Mouse (Mus musculus) spleen, postnatal 10 days (tissue): Measurements from ENCODE around the gene Trp53tg5.
A peak's percentile ranks its signal among the peaks of the same experiment; 100 is the strongest.

Source experiments
- DNase-seq, 2 experiments: peaks; one replicate each; pipeline ENCODE4 v3.0.0; 2021 to 2022; ENCODE audit warnings: low spot score in 2 of 2

Gene Trp53tg5

DNA sequence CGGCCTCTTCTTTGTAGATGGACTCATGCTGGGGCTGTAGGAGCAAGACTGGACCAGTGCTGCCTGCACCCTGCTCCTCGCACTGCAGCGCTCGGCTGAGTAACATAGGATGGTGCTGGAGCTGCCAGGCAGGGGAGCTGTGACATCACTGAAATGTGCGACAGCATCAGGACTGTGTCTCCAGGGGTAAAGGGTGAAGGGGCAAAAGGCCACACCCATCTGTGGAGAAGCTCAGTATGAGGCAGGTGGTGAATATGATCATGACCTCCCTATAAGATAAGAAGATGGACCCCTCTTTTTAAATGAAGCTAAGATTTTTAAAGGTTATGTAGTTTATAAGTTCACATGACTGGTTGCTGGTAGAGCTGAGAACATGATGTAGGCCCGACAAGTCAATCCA is at the start of gene Trp53tg5:
Trp53tg5 (minus strand) TSS at position 101 of the 400 bp plus-strand sequence.
- no peak for DNase-seq

DNA sequence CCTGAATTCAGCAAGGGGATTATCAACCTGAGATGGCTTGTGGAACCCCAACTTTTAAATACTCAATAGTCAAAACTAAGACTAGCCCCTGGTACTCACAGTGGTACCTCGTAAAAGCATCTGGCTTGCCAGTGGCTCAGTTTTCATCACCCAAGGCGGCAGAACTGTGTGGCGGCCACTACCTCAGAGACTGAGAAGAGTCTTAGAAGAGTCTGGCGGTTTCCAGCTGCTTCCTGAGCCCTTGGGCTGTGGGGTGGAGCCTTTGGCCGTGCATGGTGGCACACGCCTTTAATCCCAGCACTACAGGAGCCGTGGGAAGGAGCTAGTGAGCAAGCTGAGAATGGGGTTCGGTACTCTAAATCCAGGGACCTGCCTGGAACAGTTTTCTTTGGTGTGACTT is 48.8 kb upstream of the Trp53tg5 start:
- peak in 1 of 2 experiments; percentile 33 for DNase-seq

DNA sequence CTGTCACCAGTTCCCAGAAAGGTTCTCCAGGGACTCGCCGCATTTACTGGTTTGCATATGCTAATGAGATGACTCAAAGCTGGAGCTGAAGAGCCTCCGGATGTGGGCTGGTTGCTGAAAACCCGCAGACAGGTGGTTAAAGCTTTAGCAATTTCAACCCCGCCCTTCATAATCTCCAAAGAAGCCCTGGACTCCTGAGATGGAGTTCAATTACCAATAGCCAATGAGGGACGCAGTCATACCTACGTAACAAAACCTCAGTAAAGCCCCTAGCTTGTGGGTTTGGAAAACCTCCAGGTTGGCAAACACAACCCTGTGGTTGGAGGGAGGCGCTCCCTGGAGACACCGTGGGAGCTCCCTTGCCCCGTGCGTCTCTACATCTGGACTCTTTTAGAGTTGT is 48.3 kb upstream of the Trp53tg5 start:
- peak; percentile 20 to 63 for DNase-seq

DNA sequence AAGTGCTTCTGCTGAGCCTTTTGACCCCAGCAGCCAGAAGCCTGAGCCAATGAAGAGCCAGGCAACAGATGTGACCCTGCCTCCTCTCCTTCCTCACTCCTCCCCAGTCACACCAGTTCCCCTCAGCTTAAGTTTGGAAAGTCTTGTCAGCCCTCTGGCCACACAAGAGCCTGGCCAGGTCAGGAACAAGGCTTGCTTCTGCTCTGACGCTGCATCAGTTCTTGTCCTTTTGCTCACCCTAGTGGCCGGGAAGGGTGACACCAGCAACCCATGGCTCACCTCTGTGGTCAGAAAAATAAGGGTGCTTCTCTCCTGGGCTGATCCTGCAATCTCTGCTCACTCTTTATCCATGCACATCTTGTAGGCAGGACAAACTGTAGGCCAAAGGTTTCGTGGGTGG is 47.3 kb upstream of the Trp53tg5 start:
- peak; percentile 26 to 65 for DNase-seq

DNA sequence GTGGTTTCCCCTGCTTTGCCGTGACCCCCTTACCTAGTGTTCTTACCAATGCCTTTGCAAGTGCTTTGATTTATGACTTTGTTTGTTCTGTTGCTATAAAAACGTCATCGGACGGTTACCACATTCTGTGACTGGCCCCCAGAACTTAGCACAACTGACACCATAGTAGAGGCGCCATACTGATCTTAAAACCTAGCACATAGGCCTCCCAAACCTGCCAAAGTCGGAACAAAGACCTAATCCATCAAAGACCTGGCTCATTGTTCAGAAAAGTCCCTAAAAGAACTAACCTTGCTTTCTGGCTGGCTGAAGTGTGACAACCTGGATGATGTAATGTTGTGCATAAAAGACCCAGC is 45.6 kb upstream of the Trp53tg5 start:
- no peak for DNase-seq

DNA sequence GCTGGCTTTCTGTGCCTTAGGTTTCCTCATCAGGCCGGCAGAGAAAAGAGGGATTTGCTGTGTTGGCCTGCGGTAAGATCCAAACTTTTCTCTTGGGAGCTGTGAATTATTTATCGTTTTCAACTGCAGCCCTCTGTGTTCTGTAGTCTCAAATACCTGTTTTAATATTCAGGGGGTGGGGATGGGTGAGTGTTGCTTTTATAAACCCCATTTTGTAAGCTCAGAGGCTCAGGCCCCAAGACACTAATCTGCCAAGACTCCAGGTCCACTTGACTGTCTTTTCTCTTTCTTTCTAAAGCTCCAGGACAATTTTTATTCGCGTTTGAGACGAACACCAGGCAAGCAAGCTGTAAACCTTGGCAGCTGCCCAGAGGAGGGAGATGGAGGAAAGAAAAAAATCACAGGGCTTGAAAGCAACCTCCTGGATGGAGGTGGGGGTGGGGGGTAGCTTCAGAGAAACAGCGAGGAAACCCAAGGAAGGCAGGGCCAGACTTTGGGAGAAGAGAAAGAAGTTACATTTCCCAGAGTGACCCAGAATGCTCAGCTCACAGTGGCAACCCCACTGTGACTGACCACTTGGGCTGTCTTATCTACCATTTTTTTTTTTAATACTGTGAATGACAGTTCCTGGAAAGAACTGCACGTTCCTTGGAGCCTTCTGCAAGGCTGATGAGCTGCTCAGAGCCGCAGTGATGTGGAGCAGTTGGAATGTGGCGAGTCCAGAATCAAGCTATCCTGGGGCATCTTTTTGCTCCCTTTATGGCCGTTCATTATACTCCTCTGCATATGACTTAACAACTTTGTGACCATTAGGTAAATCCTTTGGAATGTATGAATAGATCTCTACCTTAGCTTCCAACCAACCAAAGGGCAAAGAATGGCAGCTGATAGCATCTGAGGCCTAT is 45.0 kb upstream of the Trp53tg5 start:
- DNase-seq: no peak

DNA sequence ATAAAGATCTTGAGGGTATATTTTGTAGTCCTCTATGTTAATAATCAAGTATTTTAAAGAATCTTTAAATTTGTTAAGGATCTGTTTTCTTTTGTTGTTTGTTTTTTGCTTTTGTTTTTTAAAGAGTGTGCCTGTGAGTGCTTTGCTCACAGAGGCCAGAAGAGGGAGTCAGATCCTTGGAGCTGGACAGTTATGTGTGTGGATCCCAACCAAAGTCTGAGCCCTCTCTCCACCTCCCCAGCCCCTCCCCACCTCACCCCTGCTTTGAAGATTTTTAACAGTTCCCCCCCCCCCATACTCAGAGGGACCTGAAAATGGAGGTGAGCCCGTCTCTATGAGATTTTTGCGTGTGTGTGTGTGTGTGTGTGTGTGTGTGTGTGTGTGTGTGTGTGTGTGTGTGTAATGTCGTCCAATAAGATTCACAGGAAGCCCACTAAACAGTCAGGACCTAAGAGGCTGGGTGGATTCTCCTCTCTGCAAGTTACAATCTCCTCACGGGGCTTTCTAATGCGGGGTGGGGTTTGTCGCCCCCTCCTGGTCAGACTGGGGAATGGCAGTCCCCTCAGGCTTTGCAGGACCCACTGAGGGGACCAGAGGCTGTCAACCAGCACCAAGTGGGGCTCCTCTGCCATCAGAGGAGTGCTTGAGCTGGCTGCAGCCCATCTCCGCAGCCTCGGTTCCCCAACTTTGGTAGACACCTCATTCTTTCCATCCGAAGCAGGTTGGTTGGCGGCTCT is 44.1 kb upstream of the Trp53tg5 start:
- peak; percentile 42 to 63 for DNase-seq

DNA sequence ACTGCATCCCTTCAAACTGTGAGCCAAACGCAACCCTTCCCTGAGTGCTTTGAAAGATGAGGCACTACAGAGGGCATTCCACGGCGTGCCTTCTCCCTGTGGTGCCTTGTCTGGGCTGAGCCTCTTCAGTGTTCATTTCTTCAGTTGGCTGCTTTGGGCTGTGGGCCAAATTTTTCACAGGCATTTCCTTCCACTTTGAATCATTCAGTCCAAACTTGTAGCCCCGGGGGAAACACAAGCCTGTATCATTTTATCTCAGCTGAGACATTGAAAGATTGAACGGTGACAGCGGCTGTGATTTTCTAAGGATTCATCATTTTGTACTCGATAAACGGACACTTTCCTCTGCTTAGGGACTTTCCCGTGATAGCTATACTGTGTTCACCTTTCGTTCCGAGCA is 43.1 kb upstream of the Trp53tg5 start:
- DNase-seq: no peak

DNA sequence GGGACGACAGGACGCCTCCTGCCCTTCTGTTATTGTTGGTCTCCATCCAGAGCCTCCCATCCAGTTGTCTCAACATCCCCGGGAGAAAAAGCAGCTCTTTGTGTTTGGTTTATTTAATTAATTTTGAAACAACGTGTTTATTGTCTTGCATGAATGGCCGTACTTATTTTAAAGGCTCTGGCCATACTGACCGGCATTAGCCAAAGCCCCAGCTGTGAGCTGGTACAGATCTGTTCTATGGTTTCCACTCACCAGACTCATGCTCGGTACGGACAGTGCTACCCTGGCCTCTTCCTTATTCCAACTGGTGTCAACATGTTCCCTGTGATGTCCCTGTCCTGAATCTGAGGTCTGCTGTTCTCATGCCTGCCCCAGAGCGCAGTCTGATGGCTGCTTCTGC is 42.4 kb upstream of the Trp53tg5 start:
- DNase-seq: no peak

DNA sequence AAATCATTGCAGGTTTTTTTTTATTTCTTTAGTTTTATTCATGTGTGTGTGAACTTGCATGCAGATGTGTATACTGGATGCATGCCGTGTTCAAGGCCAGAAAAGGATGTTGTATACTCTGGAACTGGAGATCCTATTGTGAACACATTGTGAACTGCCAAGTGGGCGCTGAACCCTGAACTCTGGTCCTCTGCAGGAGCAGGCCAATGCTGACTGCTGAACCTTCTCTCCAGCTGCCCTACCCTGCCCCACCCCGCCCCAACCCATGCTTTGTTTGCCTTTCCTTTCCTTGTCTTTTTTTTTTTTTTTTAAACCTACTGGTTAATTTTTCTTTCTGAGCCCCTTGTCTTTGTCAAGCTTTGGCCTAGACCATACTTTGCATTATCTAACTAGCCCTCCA is 41.4 kb upstream of the Trp53tg5 start:
- no peak for DNase-seq

DNA sequence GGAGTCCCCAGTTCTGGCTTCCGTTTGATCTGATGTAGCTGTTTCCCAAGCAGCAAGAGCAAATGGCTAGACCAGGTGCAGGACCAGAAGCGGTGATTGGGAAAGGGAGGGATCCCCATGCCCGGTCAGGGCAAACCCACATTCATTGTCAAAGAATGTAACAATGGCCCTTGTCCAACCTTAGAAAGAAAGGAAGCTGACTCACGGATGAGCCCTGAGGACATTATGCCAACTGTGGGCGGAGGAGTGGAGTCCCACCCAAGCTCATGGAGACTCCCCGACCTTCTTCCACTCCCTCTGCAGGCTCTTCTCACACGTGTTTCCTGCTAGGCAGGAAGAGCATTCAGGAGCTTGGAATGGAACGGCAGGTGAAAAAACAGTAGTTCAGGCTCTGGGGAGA is 39.9 kb upstream of the Trp53tg5 start:
- DNase-seq: no peak

DNA sequence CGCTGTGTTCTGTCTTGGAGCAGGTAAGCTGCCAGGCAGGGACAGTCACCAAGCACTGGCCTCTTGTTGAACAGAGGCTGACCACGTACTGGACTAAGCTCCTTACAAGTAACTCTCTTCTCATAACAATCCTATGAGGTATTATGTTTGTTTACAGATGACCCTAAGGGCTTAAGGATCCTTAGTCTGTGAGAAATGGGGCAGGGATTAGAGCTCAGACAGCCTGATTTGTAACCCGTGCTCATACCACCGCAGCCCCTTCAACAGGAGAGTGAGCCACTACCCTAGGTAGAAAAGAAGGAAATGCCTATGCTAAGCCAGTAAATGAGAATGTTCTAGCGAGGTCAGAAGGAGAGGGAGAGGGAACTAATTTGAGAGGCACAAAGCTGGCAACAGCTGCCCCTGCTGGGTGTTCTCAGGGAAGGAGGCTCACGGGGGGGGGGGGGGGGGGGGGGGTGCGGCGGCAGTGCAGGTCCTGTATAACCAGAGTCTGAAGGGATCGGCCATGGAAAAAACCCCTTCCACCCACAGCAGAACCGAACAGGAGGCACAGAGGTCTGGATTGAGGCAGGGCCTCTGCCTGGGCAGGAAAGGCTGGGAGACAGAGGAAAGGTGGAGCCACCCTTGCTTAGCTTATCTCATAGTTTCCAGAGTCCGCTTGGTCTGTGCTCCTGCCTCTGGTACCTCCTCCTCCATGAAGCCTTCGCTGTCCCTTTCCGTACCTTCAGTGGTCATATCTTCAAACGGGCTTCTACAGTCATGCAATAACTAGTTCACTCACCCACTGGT is 38.8 kb upstream of the Trp53tg5 start:
- DNase-seq: no peak

DNA sequence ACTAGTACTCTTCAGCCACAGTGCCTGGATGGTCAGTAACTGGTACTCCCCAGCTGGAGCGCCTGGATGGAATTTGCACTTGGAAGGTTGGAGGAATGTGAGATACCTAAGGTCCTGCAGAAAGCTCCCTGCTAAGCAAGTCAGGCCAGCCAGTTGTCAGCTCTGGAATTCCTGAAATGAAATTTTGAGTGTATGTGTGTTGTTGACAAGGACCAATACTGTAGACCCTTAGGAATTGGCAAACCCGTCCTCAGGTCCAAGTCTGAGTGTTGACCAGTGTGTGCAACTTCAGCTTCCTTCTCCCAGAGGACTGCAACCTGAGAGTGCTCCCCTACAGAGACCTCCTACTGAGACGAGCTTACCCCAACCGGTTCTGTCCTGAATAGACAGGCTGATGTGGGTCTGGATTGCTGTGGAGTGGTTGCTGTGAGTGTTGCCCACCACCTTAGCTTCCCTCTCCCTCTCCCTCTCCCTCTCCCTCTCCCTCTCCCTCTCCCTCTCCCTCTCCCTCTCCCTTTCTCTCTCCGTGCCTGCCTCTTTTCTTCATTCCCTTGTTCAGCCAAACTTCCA is 37.2 kb upstream of the Trp53tg5 start:
- DNase-seq: no peak

DNA sequence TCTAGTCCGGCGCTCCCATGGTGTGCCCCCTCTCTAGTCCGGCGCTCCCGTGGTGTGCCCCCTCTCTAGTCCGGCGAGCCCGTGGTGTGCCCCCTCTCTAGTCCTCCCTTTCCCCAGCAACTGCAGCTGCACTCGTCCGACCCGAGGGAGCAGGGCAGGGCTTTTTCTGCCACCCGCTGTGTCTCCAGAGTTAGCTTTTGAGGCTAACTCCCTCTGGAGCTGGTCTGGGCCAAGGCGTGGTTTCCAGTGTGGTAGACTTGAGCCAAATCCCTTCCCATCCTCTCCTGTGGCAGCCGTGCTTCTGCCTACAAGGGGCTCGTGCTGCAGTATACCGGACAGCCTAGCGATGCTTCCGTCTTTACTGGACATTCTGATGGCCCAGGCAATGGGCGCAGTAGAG is 34.3 kb upstream of the Trp53tg5 start:
- DNase-seq: no peak

DNA sequence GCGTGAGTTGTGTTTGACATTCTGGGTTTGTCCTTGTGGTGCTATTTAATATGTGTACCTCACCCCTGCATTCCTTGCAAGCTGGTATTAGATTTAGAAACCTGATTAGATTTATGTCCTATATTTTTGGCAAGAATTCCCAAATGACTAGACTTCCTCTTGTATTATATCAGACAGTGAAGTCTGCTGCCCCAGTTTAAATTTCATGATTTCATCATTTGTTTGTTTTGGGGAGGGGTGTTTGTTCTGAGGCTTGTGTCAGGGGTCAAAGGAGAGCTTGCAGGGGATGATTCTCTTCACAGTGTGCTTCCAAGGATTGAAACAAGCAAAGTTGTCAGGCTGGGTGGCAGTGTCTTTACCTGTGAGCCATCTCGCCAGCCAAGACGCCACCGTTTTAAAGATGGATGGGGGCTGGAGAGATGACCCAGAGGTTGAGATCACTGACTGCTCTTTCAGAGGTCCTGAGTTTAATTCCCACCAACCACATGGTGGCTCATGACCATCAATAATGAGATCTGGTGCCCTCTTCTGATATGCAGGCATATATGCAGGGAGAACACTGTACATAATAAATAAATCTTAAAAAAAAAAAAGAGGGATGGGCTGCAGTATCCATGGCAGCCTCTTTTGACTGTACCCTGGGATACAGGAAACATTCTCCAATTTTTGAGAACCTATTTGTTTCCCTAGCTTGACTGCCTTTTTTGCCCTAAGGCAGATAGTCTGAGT is 32.3 kb upstream of the Trp53tg5 start:
- no peak for DNase-seq

DNA sequence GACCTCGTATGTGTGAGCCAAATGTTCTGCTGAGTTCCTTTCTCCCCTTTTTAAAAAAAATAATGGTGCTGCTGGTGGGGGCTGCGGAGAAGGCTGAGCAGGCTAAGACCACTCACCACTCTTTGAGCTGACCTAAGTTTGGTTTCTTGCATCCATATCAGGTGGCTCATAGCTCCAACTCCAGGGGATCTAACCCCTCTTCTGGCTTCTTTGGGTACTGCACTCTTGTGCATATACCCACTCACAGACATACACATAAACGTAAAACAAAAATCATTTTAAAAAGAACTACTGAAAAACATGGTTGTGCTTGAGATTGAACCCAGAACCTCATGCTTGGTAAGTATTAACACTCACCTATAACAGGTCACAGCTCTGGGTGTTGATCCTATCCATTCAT is 31.4 kb upstream of the Trp53tg5 start:
- DNase-seq: no peak

DNA sequence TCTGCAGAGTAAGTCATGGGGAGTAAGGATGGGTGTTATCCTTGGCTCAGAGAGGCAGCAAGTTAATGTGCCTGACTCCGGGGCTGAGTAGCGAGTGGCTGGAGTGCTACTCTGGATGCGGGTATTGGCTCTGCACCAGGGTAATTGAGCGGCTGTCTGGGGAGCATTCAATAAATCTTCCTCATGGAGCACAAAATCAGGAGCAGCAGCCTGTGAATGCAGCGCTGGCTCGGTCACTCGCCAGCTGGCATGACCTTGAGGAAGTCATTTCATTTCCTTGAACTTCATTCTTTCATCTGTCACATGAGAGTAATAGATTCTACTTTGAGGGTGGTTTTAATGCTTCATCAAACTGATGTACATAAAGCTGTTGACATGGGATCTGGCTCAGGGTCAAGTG is 27.0 kb upstream of the Trp53tg5 start:
- DNase-seq: no peak

DNA sequence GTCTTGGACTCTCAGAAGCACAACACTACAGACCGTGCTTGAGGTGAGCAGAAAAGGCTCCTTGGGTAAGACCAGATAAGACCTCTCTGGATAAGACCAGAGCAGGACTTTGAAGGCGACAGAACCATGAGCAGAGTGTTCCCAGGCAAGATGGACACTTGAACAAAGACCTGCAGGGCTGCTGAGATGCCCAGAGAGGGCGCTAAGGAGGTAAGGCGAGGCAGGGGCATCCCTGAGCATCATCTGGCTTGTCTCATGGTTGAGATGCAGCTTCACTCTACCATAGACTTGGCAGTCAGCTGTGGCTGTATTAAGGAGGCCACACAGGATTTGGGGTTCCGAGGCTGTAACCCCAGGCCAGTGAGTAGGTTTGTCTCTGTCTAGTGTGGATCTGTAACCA is 25.8 kb upstream of the Trp53tg5 start:
- DNase-seq: no peak

DNA sequence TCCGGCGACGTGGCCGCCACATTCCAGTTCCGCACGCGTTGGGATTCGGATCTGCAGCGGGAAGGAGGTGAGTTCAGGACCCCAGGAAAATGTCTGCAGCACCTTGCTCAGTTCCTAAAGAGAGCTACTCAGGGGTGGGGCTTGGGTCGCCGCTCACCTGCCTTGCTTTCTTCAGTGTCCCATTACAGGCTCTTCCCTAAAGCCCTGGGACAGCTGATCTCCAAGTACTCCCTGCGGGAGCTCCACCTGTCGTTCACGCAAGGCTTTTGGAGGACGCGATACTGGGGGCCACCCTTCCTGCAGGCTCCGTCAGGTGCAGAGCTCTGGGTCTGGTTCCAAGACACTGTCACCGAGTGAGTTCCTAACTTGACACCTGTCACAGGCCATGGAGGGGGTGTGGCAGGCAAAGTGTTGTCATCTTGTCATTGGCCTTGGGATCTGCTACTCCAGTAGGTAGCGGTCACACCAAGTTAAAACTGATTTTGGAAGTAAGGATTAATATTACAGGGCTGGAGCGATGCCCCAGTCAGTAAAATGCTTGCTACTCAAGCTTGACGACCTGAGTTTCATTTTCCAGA is 24.3 kb upstream of the Trp53tg5 start:
- peak in 1 of 2 experiments; percentile 26 for DNase-seq

DNA sequence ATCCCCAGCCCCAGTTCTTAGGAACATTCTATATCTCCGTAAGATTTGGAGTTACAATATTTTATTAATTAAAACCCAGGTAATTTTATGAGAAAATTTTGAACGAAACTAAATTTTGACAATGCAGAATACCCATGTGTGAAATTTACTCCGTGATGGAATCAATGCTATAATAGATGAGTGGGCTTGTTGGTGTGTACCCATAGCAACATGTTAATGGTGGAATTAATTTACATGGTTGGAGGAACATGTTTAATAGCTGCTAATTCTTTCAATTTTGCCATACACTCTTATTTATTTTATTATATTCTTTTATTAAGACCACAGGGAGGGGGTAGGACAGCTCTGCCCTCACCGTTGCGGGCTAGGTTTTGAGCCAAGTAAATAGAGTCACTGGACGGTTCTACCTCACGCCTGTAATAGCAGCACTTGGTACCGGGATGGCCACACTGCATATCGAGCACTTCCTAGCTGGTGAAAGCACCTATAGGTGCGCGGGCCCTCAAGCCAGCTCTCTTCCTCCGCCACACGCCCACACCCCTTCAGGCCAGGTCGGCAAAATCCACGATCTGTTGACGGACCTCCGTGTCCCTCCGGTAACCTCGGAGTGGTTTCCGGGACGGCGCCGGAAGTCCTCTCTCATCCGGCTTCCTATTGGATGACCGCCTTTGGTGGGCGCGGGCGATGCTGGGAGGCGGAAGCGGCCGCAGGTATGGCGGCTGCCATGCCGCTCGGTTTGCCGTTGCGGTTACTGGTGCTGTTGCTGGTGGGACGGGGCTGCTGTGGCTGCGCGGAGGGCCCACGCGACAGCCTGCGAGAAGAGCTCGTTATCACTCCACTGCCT is 23.5 kb upstream of the Trp53tg5 start, which contains the start of gene Pigt:
Pigt (plus strand) TSS at position 674 of the 844 bp plus-strand sequence.
- peak; percentile 74 to 88 for DNase-seq
